Mouse (Mus musculus) erythroblast, embryonic 14.5 days (primary cell): ENCODE results near the gene Cd300lf. TPM values are rescaled to one million over a fixed set of nuclear protein-coding genes. Genes with fewer than 3 reads are reported as not detected.

Experiments
- H3K27me3 ChIP-seq: 2 replicates; pipeline ENCODE4 v1.6.1; 2012; ENCODE audit warnings: inconsistent platforms; ENCODE audit not compliant: control insufficient read depth
- H3K36me3 ChIP-seq: 2 replicates; pipeline ENCODE4 v1.6.1; 2012; ENCODE audit warnings: mild to moderate bottlenecking, inconsistent platforms; ENCODE audit not compliant: control insufficient read depth
- H3K4me1 ChIP-seq: 2 replicates; pipeline ENCODE4 v1.6.1; 2012; ENCODE audit warnings: inconsistent platforms; ENCODE audit not compliant: control insufficient read depth
- H3K4me3 ChIP-seq: replicated peaks from 2 replicates; pipeline ENCODE3; 2012; ENCODE audit warnings: moderate library complexity, mild to moderate bottlenecking, inconsistent platforms
- H3K9me3 ChIP-seq: 2 replicates; pipeline ENCODE4 v1.6.1; 2012; ENCODE audit warnings: low read length, inconsistent platforms, mixed read lengths; ENCODE audit not compliant: control insufficient read depth
- GATA1 ChIP-seq: IDR thresholded peaks from 2 replicates; pipeline ENCODE4 v1.6.1; 2012; ENCODE audit warnings: low read length, inconsistent platforms, mixed read lengths
- TAL1 ChIP-seq: IDR thresholded peaks from 3 replicates; pipeline ENCODE4 v1.6.1; 2012; ENCODE audit warnings: low read length, inconsistent platforms, mixed read lengths
- polyA plus RNA-seq: library from polyadenylated mRNA; stranded (reverse); fragments of >175 nt; gene quantifications from 2 replicates; pipeline ENCODE4 v1.2.3, GENCODE M21; 2012

Gene Cd300lf
- polyA plus RNA-seq, 1 experiment, result not detected

GRCm38 (mm10) chr11:115085064-115085463 lies 48.7 kb downstream of the Cd300lf start:
- H3K9me3 ChIP-seq, result no peaks in the 10 kb centered on the region; the same call in 1 of the 2 replicates
- peaks cover 4% of the 10 kb centered on the region for H3K27me3 ChIP-seq
- H3K36me3 ChIP-seq, result no peaks in the 10 kb centered on the region
- no peak overlapping the region for H3K4me3 ChIP-seq
- no peaks in the 10 kb centered on the region for H3K4me1 ChIP-seq
- no peak for TF ChIP-seq GATA1
- TF ChIP-seq TAL1, result no peak

- H3K36me3 ChIP-seq, result no peaks in the 10 kb centered on the region
- no peak overlapping the region for H3K4me3 ChIP-seq
- no peaks in the 10 kb centered on the region for H3K4me1 ChIP-seq
- peaks cover 4% of the 10 kb centered on the region for H3K27me3 ChIP-seq
- H3K9me3 ChIP-seq, result no peaks in the 10 kb centered on the region
- TF ChIP-seq TAL1, result no peak
- TF ChIP-seq GATA1, result no peak
These were observed 49.2 kb downstream of the Cd300lf start for GRCm38 (mm10) chr11:115084595-115084994.

- Histone ChIP-seq H3K36me3 (no peaks in the 10 kb centered on the region), H3K4me3 (no peak overlapping the region), H3K27me3 (peaks cover 4% of the 10 kb centered on the region), H3K9me3 (no peaks in the 10 kb centered on the region), H3K4me1 (no peaks in the 10 kb centered on the region)
- TF ChIP-seq GATA1 (no peak), TAL1 (no peak)
These were observed 50.2 kb downstream of the Cd300lf start for GRCm38 (mm10) chr11:115083376-115084139.

GRCm38 (mm10) chr11:115082196-115082595 lies 51.6 kb downstream of the Cd300lf start:
- no peaks in the 10 kb centered on the region for H3K36me3 ChIP-seq
- H3K27me3 ChIP-seq, result peaks cover 4% of the 10 kb centered on the region
- H3K9me3 ChIP-seq, result no peaks in the 10 kb centered on the region
- no peaks in the 10 kb centered on the region for H3K4me1 ChIP-seq
- no peak for TF ChIP-seq GATA1
- TF ChIP-seq TAL1, result no peak
- H3K4me3 ChIP-seq, result no peak overlapping the region

- no peaks in the 10 kb centered on the region for H3K4me1 ChIP-seq
These were observed 52.4 kb downstream of the Cd300lf start for GRCm38 (mm10) chr11:115081373-115081772.

GRCm38 (mm10) chr11:115080886-115081285 lies 52.9 kb downstream of the Cd300lf start:
- no peak overlapping the region for H3K4me3 ChIP-seq
- no peaks in the 10 kb centered on the region for H3K9me3 ChIP-seq
- H3K27me3 ChIP-seq, result peaks cover 4% of the 10 kb centered on the region
- H3K4me1 ChIP-seq, result no peaks in the 10 kb centered on the region
- TF ChIP-seq TAL1 (no peak), GATA1 (no peak)
- no peaks in the 10 kb centered on the region for H3K36me3 ChIP-seq

More at GRCm38 (mm10) chr11:115081373-115081772, 52.4 kb downstream of the Cd300lf start:
- no peak overlapping the region for H3K4me3 ChIP-seq
- no peaks in the 10 kb centered on the region for H3K36me3 ChIP-seq
- peaks cover 4% of the 10 kb centered on the region for H3K27me3 ChIP-seq
- no peak for TF ChIP-seq TAL1
- no peak for TF ChIP-seq GATA1
- no peaks in the 10 kb centered on the region for H3K9me3 ChIP-seq

- H3K4me1 ChIP-seq, result no peaks in the 10 kb centered on the region
- H3K36me3 ChIP-seq, result no peaks in the 10 kb centered on the region
- H3K4me3 ChIP-seq, result no peak overlapping the region
- TF ChIP-seq GATA1 (no peak), TAL1 (no peak)
- H3K27me3 ChIP-seq, result no peaks in the 10 kb centered on the region
- no peaks in the 10 kb centered on the region for H3K9me3 ChIP-seq
These were observed 55.1 kb downstream of the Cd300lf start for GRCm38 (mm10) chr11:115078680-115079079.

GRCm38 (mm10) chr11:115077436-115077835 lies 56.4 kb downstream of the Cd300lf start:
- TF ChIP-seq GATA1 (no peak), TAL1 (no peak)
- no peaks in the 10 kb centered on the region for H3K9me3 ChIP-seq
- no peaks in the 10 kb centered on the region for H3K27me3 ChIP-seq
- no peaks in the 10 kb centered on the region for H3K4me1 ChIP-seq
- no peak overlapping the region for H3K4me3 ChIP-seq
- H3K36me3 ChIP-seq, result no peaks in the 10 kb centered on the region

- TF ChIP-seq TAL1, result no peak
- TF ChIP-seq GATA1, result no peak
- H3K4me1 ChIP-seq, result no peaks in the 10 kb centered on the region
- H3K36me3 ChIP-seq, result no peaks in the 10 kb centered on the region
These were observed 57.9 kb downstream of the Cd300lf start for GRCm38 (mm10) chr11:115075859-115076258.

More at GRCm38 (mm10) chr11:115075859-115076258, 57.9 kb downstream of the Cd300lf start:
- Histone ChIP-seq H3K27me3 (peaks cover 3% of the 10 kb centered on the region), H3K9me3 (no peaks in the 10 kb centered on the region), H3K4me3 (no peak overlapping the region)
